Mouse (Mus musculus): ENCODE measurements around the gene Ints6. TPM values are rescaled to one million over a fixed set of nuclear protein-coding genes. Genes with fewer than 3 reads are reported as not detected.

The Ints6 gene
- polyA plus RNA-seq, 1 experiment from 2014 or later: 11.9 TPM

GRCm38 (mm10) chr14:62782981-62783380 lies 22.0 kb upstream of the Ints6 start:
- Histone ChIP-seq H3K36me3 (ENCODE audit: control insufficient read depth, insufficient read depth) (no peaks in the 10 kb centered on the region), H3K9ac (ENCODE audit: low read depth, low read length) (no peak overlapping the region), H3K4me1 (ENCODE audit: control insufficient read depth, low read depth, low read length) (peaks cover 10% of the 10 kb centered on the region; the same call in 1 of the 2 replicates), H3K27me3 (ENCODE audit: control insufficient read depth, insufficient read depth, low read depth, low read length) (no peaks in the 10 kb centered on the region), H3K27ac (ENCODE audit: low read length) (no peak overlapping the region), H3K4me3 (ENCODE audit: low read depth, low read length) (no peak overlapping the region), H3K9me3 (replicated peaks; ENCODE audit: control insufficient read depth, low read length) (no peaks in the 10 kb centered on the region), H3K4me2 (ENCODE audit: low read depth, low read length) (no peak overlapping the region)
- WGBS (ENCODE audit: insufficient replicate concordance): 71% methylated on average over 5 of the region's 5 CpGs
- ATAC-seq (ENCODE audit: low read depth): no peak

GRCm38 (mm10) chr14:62780520-62781316 lies 19.7 kb upstream of the Ints6 start:
- no peaks in the 10 kb centered on the region for H3K9me3 ChIP-seq (replicated peaks; ENCODE audit: control insufficient read depth, low read length)
- no peak overlapping the region for H3K4me3 ChIP-seq (ENCODE audit: low read depth, low read length)
- H3K4me2 ChIP-seq (ENCODE audit: low read depth, low read length): 0 out of 2 replicates have a peak overlapping the region, but pooled peaks have one; percentile 6
- H3K27me3 ChIP-seq (ENCODE audit: control insufficient read depth, insufficient read depth, low read depth, low read length): no peaks in the 10 kb centered on the region
- WGBS (ENCODE audit: insufficient replicate concordance): 24% methylated on average over 9 of the region's 9 CpGs
- peak; percentile 97 for ATAC-seq (ENCODE audit: low read depth)
- H3K27ac ChIP-seq (ENCODE audit: low read length): no peak overlapping the region; the same call in 1 of the 2 replicates
- H3K36me3 ChIP-seq (ENCODE audit: control insufficient read depth, insufficient read depth): no peaks in the 10 kb centered on the region
- peaks cover 10% of the 10 kb centered on the region; the same call in 1 of the 2 replicates for H3K4me1 ChIP-seq (ENCODE audit: control insufficient read depth, low read depth, low read length)
- no peak overlapping the region for H3K9ac ChIP-seq (ENCODE audit: low read depth, low read length)

- 77% methylated on average over 9 of the region's 9 CpGs for WGBS (ENCODE audit: insufficient replicate concordance)
- Histone ChIP-seq H3K36me3 (ENCODE audit: control insufficient read depth, insufficient read depth) (no peaks in the 10 kb centered on the region), H3K4me1 (ENCODE audit: control insufficient read depth, low read depth, low read length) (peaks cover 12% of the 10 kb centered on the region; the same call in 1 of the 2 replicates), H3K4me3 (ENCODE audit: low read depth, low read length) (no peak overlapping the region), H3K27me3 (ENCODE audit: control insufficient read depth, insufficient read depth, low read depth, low read length) (no peaks in the 10 kb centered on the region), H3K9me3 (replicated peaks; ENCODE audit: control insufficient read depth, low read length) (no peaks in the 10 kb centered on the region), H3K4me2 (ENCODE audit: low read depth, low read length) (no peak overlapping the region), H3K27ac (ENCODE audit: low read length) (no peak overlapping the region), H3K9ac (ENCODE audit: low read depth, low read length) (no peak overlapping the region)
- no peak for ATAC-seq (ENCODE audit: low read depth)
Measured at GRCm38 (mm10) chr14:62778095-62778494, 17.1 kb upstream of the Ints6 start.

GRCm38 (mm10) chr14:62775034-62775433 lies 14.1 kb upstream of the Ints6 start:
- Histone ChIP-seq H3K36me3 (ENCODE audit: control insufficient read depth, insufficient read depth) (no peaks in the 10 kb centered on the region), H3K9ac (ENCODE audit: low read depth, low read length) (no peak overlapping the region), H3K4me3 (ENCODE audit: low read depth, low read length) (no peak overlapping the region), H3K27ac (ENCODE audit: low read length) (no peak overlapping the region), H3K9me3 (replicated peaks; ENCODE audit: control insufficient read depth, low read length) (no peaks in the 10 kb centered on the region), H3K27me3 (ENCODE audit: control insufficient read depth, insufficient read depth, low read depth, low read length) (no peaks in the 10 kb centered on the region), H3K4me1 (ENCODE audit: control insufficient read depth, low read depth, low read length) (peaks cover 2% of the 10 kb centered on the region; the same call in 1 of the 2 replicates), H3K4me2 (ENCODE audit: low read depth, low read length) (no peak overlapping the region)
- 67% methylated on average over 3 of the region's 3 CpGs for WGBS (ENCODE audit: insufficient replicate concordance)
- no peak for ATAC-seq (ENCODE audit: low read depth)

GRCm38 (mm10) chr14:62774246-62774645 lies 13.3 kb upstream of the Ints6 start:
- no peaks in the 10 kb centered on the region for H3K9me3 ChIP-seq (replicated peaks; ENCODE audit: control insufficient read depth, low read length)
- H3K4me1 ChIP-seq (ENCODE audit: control insufficient read depth, low read depth, low read length): peaks cover 2% of the 10 kb centered on the region; the same call in 1 of the 2 replicates
- H3K4me3 ChIP-seq (ENCODE audit: low read depth, low read length): no peak overlapping the region
- WGBS (ENCODE audit: insufficient replicate concordance): 75% methylated on average over 3 of the region's 3 CpGs
- no peak overlapping the region for H3K4me2 ChIP-seq (ENCODE audit: low read depth, low read length)
- no peak overlapping the region for H3K9ac ChIP-seq (ENCODE audit: low read depth, low read length)
- H3K27ac ChIP-seq (ENCODE audit: low read length): no peak overlapping the region
- ATAC-seq (ENCODE audit: low read depth): no peak
- H3K27me3 ChIP-seq (ENCODE audit: control insufficient read depth, insufficient read depth, low read depth, low read length): no peaks in the 10 kb centered on the region
- H3K36me3 ChIP-seq (ENCODE audit: control insufficient read depth, insufficient read depth): no peaks in the 10 kb centered on the region

GRCm38 (mm10) chr14:62773766-62774165 lies 12.8 kb upstream of the Ints6 start:
- WGBS (ENCODE audit: insufficient replicate concordance): 62% methylated on average over 6 of the region's 6 CpGs
- Histone ChIP-seq H3K27ac (ENCODE audit: low read length) (no peak overlapping the region), H3K4me1 (ENCODE audit: control insufficient read depth, low read depth, low read length) (peaks cover 2% of the 10 kb centered on the region; the same call in 1 of the 2 replicates), H3K9me3 (replicated peaks; ENCODE audit: control insufficient read depth, low read length) (no peaks in the 10 kb centered on the region), H3K4me2 (ENCODE audit: low read depth, low read length) (no peak overlapping the region), H3K4me3 (ENCODE audit: low read depth, low read length) (no peak overlapping the region), H3K36me3 (ENCODE audit: control insufficient read depth, insufficient read depth) (no peaks in the 10 kb centered on the region), H3K9ac (ENCODE audit: low read depth, low read length) (no peak overlapping the region), H3K27me3 (ENCODE audit: control insufficient read depth, insufficient read depth, low read depth, low read length) (no peaks in the 10 kb centered on the region)
- ATAC-seq (ENCODE audit: low read depth): no peak

- H3K36me3 ChIP-seq (ENCODE audit: control insufficient read depth, insufficient read depth): no peaks in the 10 kb centered on the region
- no peak overlapping the region for H3K27ac ChIP-seq (ENCODE audit: low read length)
- H3K4me1 ChIP-seq (ENCODE audit: control insufficient read depth, low read depth, low read length): peaks cover 4% of the 10 kb centered on the region
- WGBS (ENCODE audit: insufficient replicate concordance): 73% methylated on average over 2 of the region's 2 CpGs
- no peak overlapping the region for H3K4me3 ChIP-seq (ENCODE audit: low read depth, low read length)
- ATAC-seq (ENCODE audit: low read depth): no peak
- H3K27me3 ChIP-seq (ENCODE audit: control insufficient read depth, insufficient read depth, low read depth, low read length): no peaks in the 10 kb centered on the region
- H3K9ac ChIP-seq (ENCODE audit: low read depth, low read length): no peak overlapping the region
- no peak overlapping the region for H3K4me2 ChIP-seq (ENCODE audit: low read depth, low read length)
- no peaks in the 10 kb centered on the region for H3K9me3 ChIP-seq (replicated peaks; ENCODE audit: control insufficient read depth, low read length)
Measured at GRCm38 (mm10) chr14:62765398-62765797, 4.4 kb upstream of the Ints6 start.

GRCm38 (mm10) chr14:62764371-62764770 lies 3.4 kb upstream of the Ints6 start:
- no peaks in the 10 kb centered on the region for H3K9me3 ChIP-seq (replicated peaks; ENCODE audit: control insufficient read depth, low read length)
- H3K4me3 ChIP-seq (ENCODE audit: low read depth, low read length): no peak overlapping the region
- H3K4me2 ChIP-seq (ENCODE audit: low read depth, low read length): no peak overlapping the region
- H3K36me3 ChIP-seq (ENCODE audit: control insufficient read depth, insufficient read depth): no peaks in the 10 kb centered on the region
- no peak for ATAC-seq (ENCODE audit: low read depth)
- H3K27me3 ChIP-seq (ENCODE audit: control insufficient read depth, insufficient read depth, low read depth, low read length): no peaks in the 10 kb centered on the region
- peaks cover 4% of the 10 kb centered on the region for H3K4me1 ChIP-seq (ENCODE audit: control insufficient read depth, low read depth, low read length)
- H3K27ac ChIP-seq (ENCODE audit: low read length): no peak overlapping the region
- H3K9ac ChIP-seq (ENCODE audit: low read depth, low read length): no peak overlapping the region
- 78% methylated on average over 5 of the region's 5 CpGs for WGBS (ENCODE audit: insufficient replicate concordance)

GRCm38 (mm10) chr14:62761943-62762342 lies 974 bp upstream of the Ints6 start:
- peaks cover 7% of the 10 kb centered on the region for H3K4me1 ChIP-seq (ENCODE audit: control insufficient read depth, low read depth, low read length)
- 2% methylated on average over 11 of the region's 11 CpGs for WGBS (ENCODE audit: insufficient replicate concordance)
- H3K4me3 ChIP-seq (ENCODE audit: low read depth, low read length): peak overlapping the region; percentile 91
- peak overlapping the region; percentile 96 for H3K9ac ChIP-seq (ENCODE audit: low read depth, low read length)
- H3K9me3 ChIP-seq (replicated peaks; ENCODE audit: control insufficient read depth, low read length): no peaks in the 10 kb centered on the region
- H3K36me3 ChIP-seq (ENCODE audit: control insufficient read depth, insufficient read depth): peaks cover 6% of the 10 kb centered on the region; the same call in 1 of the 2 replicates
- H3K4me2 ChIP-seq (ENCODE audit: low read depth, low read length): peak overlapping the region; percentile 91
- H3K27me3 ChIP-seq (ENCODE audit: control insufficient read depth, insufficient read depth, low read depth, low read length): no peaks in the 10 kb centered on the region
- H3K27ac ChIP-seq (ENCODE audit: low read length): peak overlapping the region; percentile 96
- no peak for ATAC-seq (ENCODE audit: low read depth)

Measured in liver, embryonic 16.5 days (tissue).